Mouse (Mus musculus) heart, postnatal 36 days (tissue): ENCODE data around the gene Diaph2. TPM values are rescaled to one million over a fixed set of nuclear protein-coding genes. Genes with fewer than 3 reads are reported as not detected.

ENCODE experiments used
- DNase-seq, 2 experiments: peaks; one replicate each; pipeline ENCODE4 v3.0.0; 2021 to 2022
- intact Hi-C: fragments of 180-260 bp; cut with DNase I; formaldehyde crosslinking; loops from one replicate; pipeline ENCODE4 v1.15.1; 2025
- total RNA-seq, 2 experiments: library from RNA; stranded (reverse); gene quantifications; 2 replicates each; pipeline ENCODE4 v1.2.3; 2021

Gene Diaph2
- 10 to 100 TPM; 14.1 to 14.5 TPM for total RNA-seq

- peak; percentile 76 to 78 for DNase-seq
- intact Hi-C loops, result loop anchor here (5.0 to 10.0 kb wide), 2 partner anchors 43 to 135 kb away; no protein-coding TSS in a partner anchor
These were observed at the start of gene Diaph2 for GRCm38 (mm10) chrX:129749571-129750061. Gene Diaph2, plus strand, starts transcription at chrX:129749742.

GRCm38 (mm10) chrX:129701634-129702312 lies 47.8 kb upstream of the Diaph2 start:
- intact Hi-C loops, result no loop called here
- no peak for DNase-seq

- DNase-seq, result no peak
- intact Hi-C loops, result no loop called here
These were observed 39.9 kb upstream of the Diaph2 start for GRCm38 (mm10) chrX:129709656-129710055.

GRCm38 (mm10) chrX:129728717-129729220 lies 20.8 kb upstream of the Diaph2 start:
- DNase-seq, result no peak
- intact Hi-C loops, result no loop called here

GRCm38 (mm10) chrX:129736562-129736961 lies 13.0 kb upstream of the Diaph2 start:
- DNase-seq, result no peak

GRCm38 (mm10) chrX:129739226-129739625 lies 10.3 kb upstream of the Diaph2 start:
- DNase-seq, result no peak
- intact Hi-C loops, result no loop called here

More at GRCm38 (mm10) chrX:129736562-129736961, 13.0 kb upstream of the Diaph2 start:
- intact Hi-C loops, result no loop called here

- DNase-seq, result no peak
- intact Hi-C loops, result no loop called here
These were observed 6.6 kb upstream of the Diaph2 start for GRCm38 (mm10) chrX:129742981-129743380.

GRCm38 (mm10) chrX:129745976-129746375 lies 3.6 kb upstream of the Diaph2 start:
- no peak for DNase-seq
- intact Hi-C loops, result loop anchor here (5.0 kb wide), 1 partner anchor 46 kb away; no protein-coding TSS in a partner anchor

GRCm38 (mm10) chrX:129749102-129749501 lies 440 bp upstream of the Diaph2 start:
- intact Hi-C loops, result loop anchor here (5.0 kb wide), 1 partner anchor 43 kb away; no protein-coding TSS in a partner anchor
- DNase-seq, result no peak

- no peak for DNase-seq
- intact Hi-C loops, result loop anchor here (10.0 kb wide), 1 partner anchor 135 kb away; no protein-coding TSS in a partner anchor
These were observed 590 bp downstream of the Diaph2 start for GRCm38 (mm10) chrX:129750094-129750569.

GRCm38 (mm10) chrX:129750606-129751005 lies 1.1 kb downstream of the Diaph2 start:
- no peak for DNase-seq
- intact Hi-C loops, result loop anchor here (10.0 kb wide), 1 partner anchor 134 kb away; no protein-coding TSS in a partner anchor

- intact Hi-C loops, result loop anchor here (10.0 kb wide), 1 partner anchor 128 kb away; no protein-coding TSS in a partner anchor
- no peak for DNase-seq
These were observed 7.1 kb downstream of the Diaph2 start for GRCm38 (mm10) chrX:129756606-129757005.

- intact Hi-C loops, result no loop called here
- DNase-seq, result no peak
These were observed 13.1 kb downstream of the Diaph2 start for GRCm38 (mm10) chrX:129762649-129763048.

GRCm38 (mm10) chrX:129765378-129765777 lies 15.8 kb downstream of the Diaph2 start:
- DNase-seq, result no peak
- intact Hi-C loops, result no loop called here

GRCm38 (mm10) chrX:129766811-129767210 lies 17.3 kb downstream of the Diaph2 start:
- intact Hi-C loops, result no loop called here
- DNase-seq, result no peak

GRCm38 (mm10) chrX:129770625-129771024 lies 21.1 kb downstream of the Diaph2 start:
- DNase-seq, result no peak

GRCm38 (mm10) chrX:129773556-129774255 lies 24.2 kb downstream of the Diaph2 start:
- intact Hi-C loops, result no loop called here
- no peak for DNase-seq

More at GRCm38 (mm10) chrX:129770625-129771024, 21.1 kb downstream of the Diaph2 start:
- intact Hi-C loops, result no loop called here

GRCm38 (mm10) chrX:129774478-129774877 lies 24.9 kb downstream of the Diaph2 start:
- no peak for DNase-seq
- intact Hi-C loops, result no loop called here

GRCm38 (mm10) chrX:129776761-129777160 lies 27.2 kb downstream of the Diaph2 start:
- intact Hi-C loops, result no loop called here
- no peak for DNase-seq

GRCm38 (mm10) chrX:129777404-129777962 lies 27.9 kb downstream of the Diaph2 start:
- no peak for DNase-seq
- intact Hi-C loops, result no loop called here

- intact Hi-C loops, result no loop called here
- no peak for DNase-seq
These were observed 32.3 kb downstream of the Diaph2 start for GRCm38 (mm10) chrX:129781844-129782243.
